Mouse (Mus musculus): ENCODE results near the gene Ccdc122. TPM values are rescaled to one million over a fixed set of nuclear protein-coding genes. Genes with fewer than 3 reads are reported as not detected.

Ccdc122 gene
- polyA plus RNA-seq, 1 experiment from 2014 or later, result 5.4 TPM

- no peak overlapping the region for H3K4me3 ChIP-seq
- H3K9me3 ChIP-seq, result no peaks in the 10 kb centered on the region
- H3K9ac ChIP-seq, result no peak overlapping the region
- H3K27ac ChIP-seq, result no peak overlapping the region
- H3K4me1 ChIP-seq, result no peaks in the 10 kb centered on the region; the same call in 1 of the 2 replicates
- no peaks in the 10 kb centered on the region for H3K36me3 ChIP-seq
- no peak overlapping the region for H3K4me2 ChIP-seq
- ATAC-seq (ENCODE audit: insufficient number of reproducible peaks, low FRiP score, low TSS enrichment, low read depth), result no peak
- no peaks in the 10 kb centered on the region for H3K27me3 ChIP-seq
- WGBS, result 27% methylated on average over 17 of the region's 17 CpGs
Observed at GRCm38 (mm10) chr14:77141324-77142282, 105.0 kb downstream of the Ccdc122 start.

- Histone ChIP-seq H3K36me3 (no peaks in the 10 kb centered on the region), H3K27me3 (no peaks in the 10 kb centered on the region), H3K9ac (no peak overlapping the region), H3K27ac (no peak overlapping the region), H3K4me3 (no peak overlapping the region), H3K4me2 (no peak overlapping the region), H3K4me1 (no peaks in the 10 kb centered on the region; the same call in 1 of the 2 replicates), H3K9me3 (no peaks in the 10 kb centered on the region)
- no peak for ATAC-seq (ENCODE audit: insufficient number of reproducible peaks, low FRiP score, low TSS enrichment, low read depth)
- WGBS, result 77% methylated on average over 4 of the region's 4 CpGs
Observed at GRCm38 (mm10) chr14:77145103-77145502, 108.5 kb downstream of the Ccdc122 start.

GRCm38 (mm10) chr14:77147635-77148034 is 111.1 kb downstream of the Ccdc122 start:
- no peak overlapping the region for H3K4me2 ChIP-seq
- H3K4me1 ChIP-seq, result no peaks in the 10 kb centered on the region
- ATAC-seq (ENCODE audit: insufficient number of reproducible peaks, low FRiP score, low TSS enrichment, low read depth), result no peak
- H3K4me3 ChIP-seq, result no peak overlapping the region
- no peak overlapping the region for H3K9ac ChIP-seq
- no peaks in the 10 kb centered on the region for H3K27me3 ChIP-seq
- no peaks in the 10 kb centered on the region for H3K36me3 ChIP-seq
- no peaks in the 10 kb centered on the region for H3K9me3 ChIP-seq
- no peak overlapping the region for H3K27ac ChIP-seq
- 93% methylated on average over 1 of the region's 1 CpGs for WGBS

GRCm38 (mm10) chr14:77150556-77150955 is 114.0 kb downstream of the Ccdc122 start:
- no peak for ATAC-seq (ENCODE audit: insufficient number of reproducible peaks, low FRiP score, low TSS enrichment, low read depth)

DNA sequence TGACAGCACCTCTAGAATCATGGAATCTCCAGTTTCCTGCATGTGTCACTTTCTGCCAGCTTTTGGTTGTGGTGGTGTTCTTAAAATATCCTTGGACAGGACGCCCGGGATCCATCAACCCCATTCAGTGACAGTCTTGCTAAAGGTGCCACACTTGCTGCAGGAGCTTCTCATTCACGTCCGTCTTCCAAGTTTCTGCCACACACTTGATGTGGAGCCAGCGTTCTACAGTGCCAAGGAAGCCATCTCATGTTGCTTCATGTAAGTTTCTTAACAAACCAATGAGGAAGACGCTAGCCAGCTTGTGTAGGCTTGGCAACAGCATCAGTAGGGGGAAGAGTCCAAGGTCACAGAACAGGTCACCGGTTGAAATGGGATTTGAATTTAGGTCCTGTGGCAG is 114.9 kb downstream of the Ccdc122 start:
- Histone ChIP-seq H3K27me3 (peaks cover 4% of the 10 kb centered on the region), H3K9ac (no peak overlapping the region), H3K27ac (no peak overlapping the region), H3K4me1 (peaks cover 8% of the 10 kb centered on the region), H3K4me2 (no peak overlapping the region), H3K36me3 (no peaks in the 10 kb centered on the region), H3K9me3 (no peaks in the 10 kb centered on the region), H3K4me3 (no peak overlapping the region)
- 85% methylated on average over 7 of the region's 7 CpGs for WGBS
- ATAC-seq (ENCODE audit: insufficient number of reproducible peaks, low FRiP score, low TSS enrichment, low read depth), result no peak

More at GRCm38 (mm10) chr14:77150556-77150955, 114.0 kb downstream of the Ccdc122 start:
- H3K4me3 ChIP-seq, result no peak overlapping the region
- 70% methylated on average over 6 of the region's 6 CpGs for whole genome bisulfite sequencing
- H3K36me3 ChIP-seq, result no peaks in the 10 kb centered on the region
- no peak overlapping the region for H3K4me2 ChIP-seq
- no peak overlapping the region for H3K27ac ChIP-seq
- no peak overlapping the region for H3K9ac ChIP-seq
- H3K4me1 ChIP-seq, result no peaks in the 10 kb centered on the region
- peaks cover 3% of the 10 kb centered on the region; the same call in 1 of the 2 replicates for H3K27me3 ChIP-seq
- H3K9me3 ChIP-seq, result no peaks in the 10 kb centered on the region

GRCm38 (mm10) chr14:77156222-77156910 is 119.8 kb downstream of the Ccdc122 start, which contains the start of gene Enox1:
TSS of gene Enox1 (plus strand) at chr14:77156763.
- Histone ChIP-seq H3K9ac (peak within 1 kb of the TSS; percentile 68), H3K27me3 (peaks cover 17% of the 10 kb centered on the region), H3K4me1 (peaks cover 19% of the 10 kb centered on the region), H3K9me3 (no peaks in the 10 kb centered on the region), H3K4me2 (peak within 1 kb of the TSS; percentile 97), H3K36me3 (no peaks in the 10 kb centered on the region), H3K4me3 (peak within 1 kb of the TSS; percentile 79), H3K27ac (peak within 1 kb of the TSS; percentile 79)
- ATAC-seq (ENCODE audit: insufficient number of reproducible peaks, low FRiP score, low TSS enrichment, low read depth), result peak; percentile 72
- under 1% methylated on average over 73 of the region's 73 CpGs for WGBS

- Histone ChIP-seq H3K27ac (peak overlapping the region; percentile 79), H3K4me2 (peak overlapping the region; percentile 97), H3K9me3 (no peaks in the 10 kb centered on the region), H3K36me3 (no peaks in the 10 kb centered on the region), H3K4me1 (peaks cover 19% of the 10 kb centered on the region), H3K4me3 (peak overlapping the region; percentile 79), H3K27me3 (peaks cover 17% of the 10 kb centered on the region), H3K9ac (peak overlapping the region; percentile 68)
- WGBS, result 1% methylated on average over 56 of the region's 64 CpGs
- ATAC-seq (ENCODE audit: insufficient number of reproducible peaks, low FRiP score, low TSS enrichment, low read depth), result peak; percentile 21; the same call in 1 of the 2 replicates
Observed at GRCm38 (mm10) chr14:77156911-77157504, 120.4 kb downstream of the Ccdc122 start.

- H3K27me3 ChIP-seq, result peaks cover 17% of the 10 kb centered on the region
- peak overlapping the region; percentile 97 for H3K4me2 ChIP-seq
- peak; percentile 79; the same call in 1 of the 2 replicates for ATAC-seq (ENCODE audit: insufficient number of reproducible peaks, low FRiP score, low TSS enrichment, low read depth)
- H3K9me3 ChIP-seq, result no peaks in the 10 kb centered on the region
- H3K27ac ChIP-seq, result 0 out of 2 replicates have a peak overlapping the region, but pooled peaks have one; percentile 79
- peaks cover 20% of the 10 kb centered on the region for H3K4me1 ChIP-seq
- H3K9ac ChIP-seq, result peak overlapping the region; percentile 68
- WGBS, result under 1% methylated on average over 31 of the region's 31 CpGs
- peak overlapping the region; percentile 79 for H3K4me3 ChIP-seq
- no peaks in the 10 kb centered on the region for H3K36me3 ChIP-seq
Observed at GRCm38 (mm10) chr14:77157505-77157911, 120.9 kb downstream of the Ccdc122 start.

GRCm38 (mm10) chr14:77159397-77159796 is 122.8 kb downstream of the Ccdc122 start:
- Histone ChIP-seq H3K9ac (no peak overlapping the region), H3K27me3 (peaks cover 17% of the 10 kb centered on the region), H3K27ac (no peak overlapping the region), H3K36me3 (no peaks in the 10 kb centered on the region), H3K9me3 (no peaks in the 10 kb centered on the region), H3K4me1 (peaks cover 21% of the 10 kb centered on the region), H3K4me3 (no peak overlapping the region), H3K4me2 (no peak overlapping the region)
- ATAC-seq (ENCODE audit: insufficient number of reproducible peaks, low FRiP score, low TSS enrichment, low read depth), result no peak
- WGBS, result 71% methylated on average over 5 of the region's 5 CpGs

All from limb, embryonic 15.5 days (tissue).